14 mouse cellular contexts compared by ENCODE assay signal in the genomic region with DNA sequence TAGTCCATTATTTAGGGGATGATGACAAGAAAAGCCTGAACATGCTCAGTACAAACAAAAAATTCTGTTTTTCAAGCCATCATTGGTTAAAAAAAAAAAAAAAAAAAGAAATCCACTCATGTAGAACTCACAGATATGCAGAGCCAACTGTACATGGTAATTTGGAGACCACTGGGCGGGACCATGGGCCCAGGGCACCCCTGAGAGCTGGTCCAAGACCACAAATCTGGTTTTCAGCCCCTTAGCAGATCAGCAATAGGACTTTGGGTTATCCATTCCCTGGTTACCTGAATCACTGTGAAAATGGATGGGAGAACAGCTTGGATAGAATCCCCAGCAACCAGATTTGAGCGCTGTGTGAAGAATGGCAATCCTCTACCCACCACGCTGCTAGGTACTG. TPM values are rescaled to one million over a fixed set of nuclear protein-coding genes. Genes with fewer than 3 reads are reported as not detected.
"Had no signal": no experiment of that assay in that cellular context is flagged by ENCODE, and none has a peak within 500 bp of the region (broad histone marks: within the 10 kb centered on the region; RNA-seq: fewer than 3 reads in every experiment).

No protein-coding gene starts in this region.

- H3K27me3 ChIP-seq: limb, embryonic 13.5 days; liver, embryonic 15.5 days had no signal

- H3K9ac ChIP-seq: limb, embryonic 13.5 days; liver, embryonic 15.5 days; lung, embryonic 14.5 days had no signal

- H3K27ac ChIP-seq: limb, embryonic 13.5 days; liver, embryonic 15.5 days had no signal

- H3K4me2 ChIP-seq: limb, embryonic 13.5 days; liver, embryonic 11.5 days; liver, embryonic 15.5 days; lung, embryonic 14.5 days; midbrain, embryonic 11.5 days had no signal

- ATAC-seq: intestine, postnatal 0 days; midbrain, embryonic 16.5 days had no signal

- H3K4me1 ChIP-seq: limb, embryonic 13.5 days; liver, embryonic 15.5 days had no signal

- H3K36me3 ChIP-seq: limb, embryonic 13.5 days; liver, embryonic 15.5 days had no signal

- H3K4me3 ChIP-seq: limb, embryonic 13.5 days; liver, embryonic 15.5 days had no signal

- H3K9me3 ChIP-seq: limb, embryonic 13.5 days; liver, embryonic 15.5 days had no signal

- DNase-seq: kidney, adult 8-10 months; kidney, postnatal 25 days; lung, postnatal 4 days; right cerebral cortex, postnatal 4 days; thymus, adult 18-20 months; thymus, postnatal 25 days had no signal

RNA-seq across cellular contexts. Expression of gene Cplx2, which starts 40.5 kb away (rescaled TPM):
- total RNA-seq: megakaryocyte, adult 5-6 weeks had no signal
